Mouse (Mus musculus) embryonic facial prominence, embryonic 11.5 days (tissue): ENCODE results near the gene Olfr619. TPM values are rescaled to one million over a fixed set of nuclear protein-coding genes. Genes with fewer than 3 reads are reported as not detected.

Experiments
- ATAC-seq: fragments of 200-750 bp; cut with Nextera tagmentation; replicated peaks from 2 replicates; pipeline ENCODE4 v1.8.0; 2017; ENCODE audit warnings: low read depth; ENCODE audit not compliant: insufficient number of reproducible peaks, low FRiP score, low TSS enrichment
- DNase-seq: peaks from one replicate; pipeline ENCODE4 v3.0.0-alpha.2; 2015; ENCODE audit warnings: low spot score
- H3K27ac ChIP-seq: fragments of 300-500 bp; sonication (generic); replicated peaks from 2 replicates; pipeline ENCODE4 v1.5.1; 2014; ENCODE audit warnings: mild to moderate bottlenecking, low read depth, low read length, control low read depth
- H3K27me3 ChIP-seq: fragments of 300-500 bp; sonication (generic); 2 replicates; pipeline ENCODE4 v1.6.1; 2014; ENCODE audit warnings: mild to moderate bottlenecking, low read length, moderate library complexity, mixed read lengths; ENCODE audit not compliant: control insufficient read depth, insufficient read depth
- H3K36me3 ChIP-seq: fragments of 300-500 bp; sonication (generic); replicated peaks from 2 replicates; pipeline ENCODE4 v1.6.1; 2014; ENCODE audit warnings: low read depth, mild to moderate bottlenecking, low read length, moderate library complexity, mixed read lengths; ENCODE audit not compliant: control insufficient read depth, insufficient read depth
- H3K4me1 ChIP-seq: fragments of 300-500 bp; sonication (generic); 2 replicates; pipeline ENCODE4 v1.6.1; 2014; ENCODE audit warnings: low read length, mixed read lengths; ENCODE audit not compliant: control insufficient read depth, insufficient read depth
- H3K4me2 ChIP-seq: fragments of 300-500 bp; sonication (generic); 2 replicates; pipeline ENCODE4 v1.6.1; 2014; ENCODE audit warnings: low read depth, mild to moderate bottlenecking, control low read depth, low read length, moderate library complexity
- H3K4me3 ChIP-seq: fragments of 300-500 bp; sonication (generic); 2 replicates; pipeline ENCODE4 v1.5.1; 2014; ENCODE audit warnings: low read depth, low read length, control low read depth
- H3K9ac ChIP-seq: fragments of 300-500 bp; sonication (generic); replicated peaks from 2 replicates; pipeline ENCODE4 v1.6.1; 2014; ENCODE audit warnings: mild to moderate bottlenecking, control low read depth, low read length
- H3K9me3 ChIP-seq: fragments of 300-500 bp; sonication (generic); replicated peaks from 2 replicates; pipeline ENCODE4 v1.6.1; 2016; ENCODE audit warnings: mild to moderate bottlenecking, low read length, inconsistent platforms, mixed read lengths; ENCODE audit not compliant: control insufficient read depth
- WGBS: fragments of 180-500 bp; shearing (Covaris S2); extraction: QIAGEN DNeasy Blood & Tissue Kit; methylation state at CpG from one replicate; pipeline ENCODE4 v1.1.7; 2014; 5-methylcytosine and 5-hydroxymethylcytosine counted together
- polyA plus RNA-seq: library from polyadenylated mRNA; unstranded; fragments of >200 nt; fragmentation: Nextera tagmentation; extraction: Ambion mirVana; gene quantifications from 2 replicates; pipeline ENCODE4 v1.2.1, GENCODE M21; 2014

Olfr619 gene
- polyA plus RNA-seq: not detected in 2 replicates

DNA sequence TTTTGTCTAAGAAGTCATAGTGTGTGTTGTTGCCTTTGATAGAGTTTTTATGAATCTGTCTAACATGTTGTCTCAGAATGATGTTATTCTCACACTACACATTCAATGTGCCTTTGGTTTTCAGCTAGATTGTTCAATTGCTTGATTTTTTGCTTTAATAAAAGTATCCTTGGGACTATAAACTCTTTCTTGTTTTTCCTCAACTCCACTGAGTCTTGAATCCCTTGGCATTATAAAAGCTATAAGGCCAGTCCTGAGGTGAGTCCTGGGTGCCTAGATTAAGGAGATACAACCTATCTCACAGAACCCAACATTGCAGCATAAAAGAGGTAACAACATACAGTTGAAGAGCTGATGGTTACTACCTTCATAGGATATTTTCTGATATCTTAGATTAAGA is at the start of gene Olfr619:
Olfr619 (plus strand) TSS at position 301 of the 400 bp plus-strand sequence.
- Histone ChIP-seq H3K4me1 (no peaks in the 10 kb centered on the region), H3K4me2 (no peak within 1 kb of the TSS), H3K27ac (no peak within 1 kb of the TSS), H3K9ac (no peak within 1 kb of the TSS), H3K9me3 (no peaks in the 10 kb centered on the region), H3K4me3 (no peak within 1 kb of the TSS), H3K36me3 (no peaks in the 10 kb centered on the region), H3K27me3 (no peaks in the 10 kb centered on the region)
- ATAC-seq (no peak), DNase-seq (no peak)

DNA sequence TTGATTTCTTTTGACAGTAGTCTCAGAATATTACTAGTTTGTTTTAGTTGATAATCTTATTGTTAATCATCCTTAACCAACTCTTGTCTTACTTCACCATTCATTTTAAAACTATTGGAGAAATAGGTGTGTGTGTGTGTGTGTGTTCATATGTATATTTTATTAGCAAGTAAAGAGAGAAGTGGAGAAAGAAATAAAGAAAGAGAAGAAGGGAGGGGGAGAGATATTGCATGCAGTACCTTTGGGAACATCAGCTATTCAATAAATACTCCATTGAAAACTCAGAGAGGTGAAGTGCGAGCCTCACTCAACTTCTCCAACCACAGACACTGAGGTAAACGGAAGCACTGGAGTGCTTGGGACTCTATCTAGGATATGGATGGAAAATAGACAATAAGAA is 44.6 kb upstream of the Olfr619 start, which contains the start of gene Olfr615:
Olfr615 (plus strand) TSS at position 301 of the 400 bp plus-strand sequence.
- no peak for ATAC-seq
- 84% methylated on average over 2 of the region's 2 CpGs for WGBS
- no peak within 1 kb of the TSS for H3K4me3 ChIP-seq

DNA sequence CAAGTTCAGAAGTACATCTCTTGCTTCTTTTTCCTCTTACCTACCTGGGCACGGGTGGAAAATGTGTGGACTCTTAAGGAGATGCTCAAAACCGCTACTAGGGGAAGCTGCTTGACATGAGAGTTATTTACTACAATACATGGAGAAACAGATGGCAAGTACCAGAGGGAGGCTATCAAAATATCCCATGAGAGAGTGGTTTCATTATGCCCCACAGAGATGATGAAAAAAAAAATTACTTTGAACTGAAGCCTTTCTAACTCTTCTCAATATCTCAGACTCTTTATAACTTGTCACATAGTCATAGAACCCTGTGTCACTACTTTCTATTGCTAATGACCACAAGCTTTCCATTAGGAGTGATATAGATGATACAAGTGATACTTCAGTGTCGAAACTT is 31.3 kb upstream of the Olfr619 start, which contains the start of gene Olfr616:
Olfr616 (minus strand) TSS at position 101 of the 400 bp plus-strand sequence.
- H3K27ac ChIP-seq: no peak within 1 kb of the TSS
- H3K4me1 ChIP-seq: no peaks in the 10 kb centered on the region
- DNase-seq: no peak
- H3K4me2 ChIP-seq: no peak within 1 kb of the TSS
- ATAC-seq: no peak
- no peak within 1 kb of the TSS for H3K4me3 ChIP-seq
- H3K36me3 ChIP-seq: no peaks in the 10 kb centered on the region
- no peak within 1 kb of the TSS for H3K9ac ChIP-seq
- no peaks in the 10 kb centered on the region for H3K9me3 ChIP-seq
- H3K27me3 ChIP-seq: no peaks in the 10 kb centered on the region
- 86% methylated on average over 3 of the region's 3 CpGs for WGBS

More for the DNA sequence above, 44.6 kb upstream of the Olfr619 start, which contains the start of gene Olfr615:
- Histone ChIP-seq H3K36me3 (no peaks in the 10 kb centered on the region), H3K4me1 (no peaks in the 10 kb centered on the region), H3K4me2 (no peak within 1 kb of the TSS), H3K9ac (no peak within 1 kb of the TSS), H3K9me3 (no peaks in the 10 kb centered on the region), H3K27ac (no peak within 1 kb of the TSS), H3K27me3 (no peaks in the 10 kb centered on the region)
- no peak for DNase-seq

DNA sequence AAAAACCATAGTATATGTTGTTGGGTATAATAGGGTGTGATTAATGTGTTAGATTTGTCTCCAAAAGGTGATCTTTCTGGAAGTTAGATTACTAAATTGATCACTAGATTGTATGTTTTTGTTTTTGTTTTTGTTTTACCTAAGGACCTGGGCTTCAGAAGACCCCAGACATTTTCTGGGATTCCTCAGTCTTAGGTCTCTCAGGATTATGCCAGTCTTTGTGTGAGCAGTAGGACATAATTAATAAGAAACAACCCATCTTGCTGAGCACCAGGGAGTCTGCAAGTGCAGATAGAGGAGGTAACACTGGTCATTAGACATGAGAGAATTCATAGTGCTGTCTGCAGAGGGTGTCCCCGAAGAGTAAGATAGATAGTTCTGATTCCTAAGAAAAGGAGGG is 27.6 kb upstream of the Olfr619 start, which contains the start of gene Olfr617:
Olfr617 (plus strand) TSS at position 301 of the 400 bp plus-strand sequence.
- DNase-seq (no peak), ATAC-seq (no peak)
- Histone ChIP-seq H3K36me3 (no peaks in the 10 kb centered on the region), H3K27ac (no peak within 1 kb of the TSS), H3K9me3 (no peaks in the 10 kb centered on the region), H3K4me3 (no peak within 1 kb of the TSS), H3K27me3 (no peaks in the 10 kb centered on the region), H3K4me2 (no peak within 1 kb of the TSS), H3K9ac (no peak within 1 kb of the TSS), H3K4me1 (no peaks in the 10 kb centered on the region)
- 85% methylated on average over 1 of the region's 1 CpGs for WGBS

DNA sequence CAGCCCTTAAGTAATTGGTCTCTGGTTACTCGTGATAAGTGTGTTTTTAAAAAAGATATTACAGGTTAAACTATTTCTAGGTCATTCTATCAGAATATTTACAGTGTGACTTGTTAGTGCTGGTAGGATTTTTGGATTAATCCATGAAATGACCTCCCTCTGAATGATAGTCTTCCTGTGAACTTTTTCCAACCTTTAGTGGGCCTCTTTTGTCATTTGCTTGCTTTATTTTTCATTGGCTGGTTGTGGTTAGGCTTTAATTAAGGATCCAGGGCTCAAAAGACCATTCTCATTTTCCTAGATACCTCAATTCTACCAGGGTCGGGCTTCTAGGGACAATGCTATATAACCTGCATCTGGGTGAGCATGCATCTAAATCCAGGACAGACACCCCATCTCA is 10.6 kb upstream of the Olfr619 start, which contains the start of gene Olfr618:
Olfr618 (plus strand) TSS at position 301 of the 400 bp plus-strand sequence.
- no peaks in the 10 kb centered on the region for H3K27me3 ChIP-seq
- H3K4me3 ChIP-seq: no peak within 1 kb of the TSS
- ATAC-seq (no peak), DNase-seq (no peak)
- H3K9me3 ChIP-seq: no peaks in the 10 kb centered on the region
- WGBS: 66% methylated on average over 2 of the region's 2 CpGs
- H3K4me2 ChIP-seq: no peak within 1 kb of the TSS
- H3K27ac ChIP-seq: no peak within 1 kb of the TSS
- H3K4me1 ChIP-seq: no peaks in the 10 kb centered on the region
- H3K9ac ChIP-seq: no peak within 1 kb of the TSS
- H3K36me3 ChIP-seq: no peaks in the 10 kb centered on the region

DNA sequence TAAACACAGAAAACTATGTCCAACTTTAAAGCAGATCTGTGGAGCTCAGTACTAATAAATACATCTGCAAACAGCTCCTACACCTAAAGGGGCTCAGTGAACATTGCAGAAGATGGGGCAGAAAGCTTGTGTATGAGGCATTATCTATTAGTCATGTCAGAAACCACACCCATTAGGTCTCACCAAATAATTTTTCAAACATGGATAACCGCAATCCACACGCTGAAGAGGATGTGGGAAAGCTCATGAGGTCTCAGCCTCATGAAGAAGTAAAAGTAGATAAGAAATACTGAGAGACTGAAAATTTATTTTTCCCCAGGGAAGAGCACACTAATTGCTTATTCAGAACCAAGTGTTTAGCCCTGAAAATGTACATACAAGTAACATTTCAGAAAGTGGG is 7.0 kb downstream of the Olfr619 start:
- H3K4me3 ChIP-seq: no peak overlapping the region
- ATAC-seq (no peak), DNase-seq (no peak)
- H3K9ac ChIP-seq: no peak overlapping the region
- no peaks in the 10 kb centered on the region for H3K27me3 ChIP-seq
- no peaks in the 10 kb centered on the region for H3K36me3 ChIP-seq
- no peaks in the 10 kb centered on the region for H3K4me1 ChIP-seq
- no peaks in the 10 kb centered on the region for H3K9me3 ChIP-seq
- WGBS: 88% methylated on average over 2 of the region's 2 CpGs
- H3K4me2 ChIP-seq: no peak overlapping the region
- H3K27ac ChIP-seq: no peak overlapping the region

DNA sequence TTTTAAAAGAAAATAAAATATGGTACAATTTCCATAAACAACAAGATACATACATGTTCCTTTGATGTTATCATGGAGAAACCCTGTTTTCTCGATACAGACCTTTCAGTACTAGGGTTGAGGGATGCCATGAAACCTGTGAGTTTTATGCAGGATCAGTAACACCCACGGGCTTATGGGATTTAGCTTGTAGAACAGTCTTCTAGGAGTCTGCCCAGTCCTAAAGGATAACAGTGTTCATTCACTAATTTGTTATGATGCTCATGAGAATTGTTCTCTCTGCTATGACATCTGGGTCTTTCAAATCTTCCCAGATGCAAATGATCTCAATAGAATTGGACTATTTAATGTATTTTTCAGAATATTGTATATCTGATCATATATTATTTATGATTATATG is 12.1 kb downstream of the Olfr619 start, which contains the start of gene Olfr620:
Olfr620 (minus strand) TSS at position 101 of the 400 bp plus-strand sequence.
- H3K4me2 ChIP-seq: no peak within 1 kb of the TSS
- DNase-seq: no peak
- WGBS: 80% methylated on average over 2 of the region's 2 CpGs

DNA sequence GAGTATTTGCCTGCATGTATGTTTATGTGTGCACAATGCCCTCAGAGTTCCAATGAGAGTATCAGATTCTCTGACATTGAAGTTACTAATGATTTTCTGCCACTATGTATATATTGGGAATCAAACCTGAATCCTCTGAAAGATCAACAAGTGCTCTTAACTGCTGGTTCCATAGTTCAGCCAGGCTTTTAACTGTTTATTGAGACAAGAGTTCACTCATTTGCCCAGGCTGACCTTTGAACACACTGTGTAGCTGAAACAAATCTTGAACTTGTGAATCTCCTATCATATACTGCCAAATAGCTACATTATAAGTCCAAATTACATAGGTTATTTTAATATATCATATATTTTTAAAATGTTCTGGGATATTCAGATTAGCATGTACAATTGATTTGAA is 36.4 kb downstream of the Olfr619 start:
- Histone ChIP-seq H3K4me2 (no peak overlapping the region), H3K36me3 (no peaks in the 10 kb centered on the region), H3K27me3 (no peaks in the 10 kb centered on the region), H3K27ac (no peak overlapping the region), H3K4me3 (no peak overlapping the region), H3K9ac (no peak overlapping the region), H3K9me3 (no peaks in the 10 kb centered on the region), H3K4me1 (no peaks in the 10 kb centered on the region)
- ATAC-seq (no peak), DNase-seq (no peak)

More for the DNA sequence above, 12.1 kb downstream of the Olfr619 start, which contains the start of gene Olfr620:
- no peaks in the 10 kb centered on the region for H3K9me3 ChIP-seq
- no peak within 1 kb of the TSS for H3K9ac ChIP-seq
- H3K4me1 ChIP-seq: no peaks in the 10 kb centered on the region
- no peak within 1 kb of the TSS for H3K4me3 ChIP-seq
- H3K27me3 ChIP-seq: no peaks in the 10 kb centered on the region
- H3K36me3 ChIP-seq: no peaks in the 10 kb centered on the region
- no peak for ATAC-seq
- no peak within 1 kb of the TSS for H3K27ac ChIP-seq
